Mouse (Mus musculus): Measurements from ENCODE around the gene Sox15. TPM values are rescaled to one million over a fixed set of nuclear protein-coding genes. Genes with fewer than 3 reads are reported as not detected.

Gene Sox15
- total and polyA plus RNA-seq, 2 experiments from 2014 or later, result not detected

- Histone ChIP-seq H3K36me3 (ENCODE audit: insufficient read depth) (peaks cover 11% of the 10 kb centered on the region), H3K27me3 (ENCODE audit: insufficient read depth, low read length) (no peaks in the 10 kb centered on the region), H3K9me3 (ENCODE audit: low read length) (no peaks in the 10 kb centered on the region), H3K4me1 (ENCODE audit: insufficient read depth) (peaks cover 24% of the 10 kb centered on the region), H3K4me2 (ENCODE audit: low read depth) (0 out of 2 replicates have a peak overlapping the region, but pooled peaks have one; percentile 2), H3K9ac (no peak overlapping the region), H3K4me3 (ENCODE audit: low read depth, low read length) (no peak overlapping the region), H3K27ac (ENCODE audit: low read depth, low read length) (no peak overlapping the region)
- WGBS, result 87% methylated on average over 3 of the region's 3 CpGs
- no peak for DNase-seq
- no peak for ATAC-seq
- no peak for TF ChIP-seq CTCF (IDR thresholded peaks at IDR 0.05; ENCODE audit: low read depth)
These were observed 19.6 kb upstream of the Sox15 start for GRCm38 (mm10) chr11:69635471-69635870.

GRCm38 (mm10) chr11:69645860-69646259 is 9.3 kb upstream of the Sox15 start:
- Histone ChIP-seq H3K4me3 (ENCODE audit: low read depth, low read length) (no peak overlapping the region), H3K27ac (ENCODE audit: low read depth, low read length) (no peak overlapping the region), H3K27me3 (ENCODE audit: insufficient read depth, low read length) (no peaks in the 10 kb centered on the region), H3K36me3 (ENCODE audit: insufficient read depth) (peaks cover 90% of the 10 kb centered on the region), H3K9ac (no peak overlapping the region), H3K4me1 (ENCODE audit: insufficient read depth) (no peaks in the 10 kb centered on the region), H3K9me3 (ENCODE audit: low read length) (no peaks in the 10 kb centered on the region), H3K4me2 (ENCODE audit: low read depth) (no peak overlapping the region)
- whole genome bisulfite sequencing, result 95% methylated on average over 5 of the region's 5 CpGs
- DNase-seq (no peak), ATAC-seq (no peak)
- TF ChIP-seq CTCF (IDR thresholded peaks at IDR 0.05; ENCODE audit: low read depth), result no peak

- ATAC-seq (no peak), DNase-seq (no peak)
- peaks cover 78% of the 10 kb centered on the region for H3K36me3 ChIP-seq (ENCODE audit: insufficient read depth)
- H3K27ac ChIP-seq (ENCODE audit: low read depth, low read length), result no peak overlapping the region
- no peak overlapping the region for H3K4me3 ChIP-seq (ENCODE audit: low read depth, low read length)
- 60% methylated on average over 5 of the region's 5 CpGs for WGBS
- no peak overlapping the region for H3K9ac ChIP-seq
- no peaks in the 10 kb centered on the region for H3K4me1 ChIP-seq (ENCODE audit: insufficient read depth)
- no peaks in the 10 kb centered on the region for H3K9me3 ChIP-seq (ENCODE audit: low read length)
- no peaks in the 10 kb centered on the region for H3K27me3 ChIP-seq (ENCODE audit: insufficient read depth, low read length)
- no peak overlapping the region for H3K4me2 ChIP-seq (ENCODE audit: low read depth)
- TF ChIP-seq CTCF (IDR thresholded peaks at IDR 0.05; ENCODE audit: low read depth), result no peak
These were observed 1.7 kb upstream of the Sox15 start for GRCm38 (mm10) chr11:69653399-69653798.

- Histone ChIP-seq H3K27me3 (ENCODE audit: insufficient read depth, low read length) (no peaks in the 10 kb centered on the region), H3K9ac (no peak overlapping the region), H3K4me3 (ENCODE audit: low read depth, low read length) (no peak overlapping the region), H3K36me3 (ENCODE audit: insufficient read depth) (peaks cover 72% of the 10 kb centered on the region), H3K4me2 (ENCODE audit: low read depth) (no peak overlapping the region), H3K9me3 (ENCODE audit: low read length) (no peaks in the 10 kb centered on the region), H3K27ac (ENCODE audit: low read depth, low read length) (no peak overlapping the region), H3K4me1 (ENCODE audit: insufficient read depth) (no peaks in the 10 kb centered on the region)
- WGBS, result 56% methylated on average over 9 of the region's 9 CpGs
- DNase-seq, result no peak
- no peak for TF ChIP-seq CTCF (IDR thresholded peaks at IDR 0.05; ENCODE audit: low read depth)
- no peak for ATAC-seq
These were observed 354 bp upstream of the Sox15 start for GRCm38 (mm10) chr11:69654760-69655159.

GRCm38 (mm10) chr11:69656065-69656455 is 946 bp downstream of the Sox15 start:
- no peak for DNase-seq
- Histone ChIP-seq H3K27ac (ENCODE audit: low read depth, low read length) (no peak overlapping the region), H3K27me3 (ENCODE audit: insufficient read depth, low read length) (no peaks in the 10 kb centered on the region), H3K9ac (no peak overlapping the region), H3K4me2 (ENCODE audit: low read depth) (no peak overlapping the region), H3K36me3 (ENCODE audit: insufficient read depth) (peaks cover 59% of the 10 kb centered on the region), H3K4me1 (ENCODE audit: insufficient read depth) (no peaks in the 10 kb centered on the region), H3K4me3 (ENCODE audit: low read depth, low read length) (no peak overlapping the region), H3K9me3 (ENCODE audit: low read length) (no peaks in the 10 kb centered on the region)
- WGBS, result 83% methylated on average over 5 of the region's 5 CpGs
- TF ChIP-seq CTCF (IDR thresholded peaks at IDR 0.05; ENCODE audit: low read depth), result no peak
- ATAC-seq, result no peak

- no peak overlapping the region for H3K4me3 ChIP-seq (ENCODE audit: low read depth, low read length)
- peak; percentile 83 for TF ChIP-seq CTCF (IDR thresholded peaks at IDR 0.05; ENCODE audit: low read depth)
- H3K9me3 ChIP-seq (ENCODE audit: low read length), result no peaks in the 10 kb centered on the region
- H3K27me3 ChIP-seq (ENCODE audit: insufficient read depth, low read length), result no peaks in the 10 kb centered on the region
- no peak overlapping the region for H3K9ac ChIP-seq
- H3K4me1 ChIP-seq (ENCODE audit: insufficient read depth), result peaks cover 4% of the 10 kb centered on the region; the same call in 1 of the 2 replicates
- peak; percentile 46; the same call in 1 of the 2 replicates for ATAC-seq
- DNase-seq, result peak; percentile 83
- peaks cover 51% of the 10 kb centered on the region for H3K36me3 ChIP-seq (ENCODE audit: insufficient read depth)
- H3K4me2 ChIP-seq (ENCODE audit: low read depth), result no peak overlapping the region
- no peak overlapping the region for H3K27ac ChIP-seq (ENCODE audit: low read depth, low read length)
- 80% methylated on average over 10 of the region's 10 CpGs for WGBS
These were observed 1.7 kb downstream of the Sox15 start for GRCm38 (mm10) chr11:69656617-69657461.

GRCm38 (mm10) chr11:69657462-69657881 is 2.4 kb downstream of the Sox15 start:
- Histone ChIP-seq H3K27me3 (ENCODE audit: insufficient read depth, low read length) (no peaks in the 10 kb centered on the region), H3K9ac (no peak overlapping the region), H3K36me3 (ENCODE audit: insufficient read depth) (peaks cover 45% of the 10 kb centered on the region), H3K4me1 (ENCODE audit: insufficient read depth) (peaks cover 4% of the 10 kb centered on the region; the same call in 1 of the 2 replicates), H3K9me3 (ENCODE audit: low read length) (no peaks in the 10 kb centered on the region), H3K27ac (ENCODE audit: low read depth, low read length) (no peak overlapping the region), H3K4me3 (ENCODE audit: low read depth, low read length) (no peak overlapping the region), H3K4me2 (ENCODE audit: low read depth) (no peak overlapping the region)
- ATAC-seq (no peak), DNase-seq (no peak)
- no peak for TF ChIP-seq CTCF (IDR thresholded peaks at IDR 0.05; ENCODE audit: low read depth)
- 85% methylated on average over 15 of the region's 15 CpGs for WGBS

Data from forebrain, postnatal 0 days (tissue).